Mouse (Mus musculus) kidney, postnatal 10 days (tissue): ENCODE results near the gene Gpsm1.
A peak's percentile ranks its signal among the peaks of the same experiment; 100 is the strongest.

ENCODE experiments used
- DNase-seq: peaks from one replicate; pipeline ENCODE4 v3.0.0; 2021; ENCODE audit warnings: mixed read lengths

Gene Gpsm1

DNA sequence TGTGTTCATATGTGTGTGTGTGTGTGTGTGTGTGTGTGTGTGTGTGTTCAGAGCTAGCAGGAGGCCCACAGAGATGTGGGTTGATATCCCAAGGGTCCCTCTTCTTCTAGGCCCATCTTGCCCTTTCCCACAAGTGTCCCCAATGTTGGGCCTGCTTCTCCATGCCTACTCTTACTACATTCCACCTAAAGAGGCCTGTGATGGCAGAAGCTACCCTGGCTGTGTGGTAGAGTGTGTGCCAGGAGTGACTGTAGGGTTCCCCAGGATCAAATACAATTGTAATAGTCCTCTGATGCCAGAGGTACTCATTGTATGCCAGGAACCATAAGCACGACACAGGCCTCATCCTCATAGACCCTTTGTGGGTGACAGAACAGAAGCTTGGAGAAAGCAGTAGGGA, 1.9 kb upstream of the Gpsm1 start:
- no peak for DNase-seq

DNA sequence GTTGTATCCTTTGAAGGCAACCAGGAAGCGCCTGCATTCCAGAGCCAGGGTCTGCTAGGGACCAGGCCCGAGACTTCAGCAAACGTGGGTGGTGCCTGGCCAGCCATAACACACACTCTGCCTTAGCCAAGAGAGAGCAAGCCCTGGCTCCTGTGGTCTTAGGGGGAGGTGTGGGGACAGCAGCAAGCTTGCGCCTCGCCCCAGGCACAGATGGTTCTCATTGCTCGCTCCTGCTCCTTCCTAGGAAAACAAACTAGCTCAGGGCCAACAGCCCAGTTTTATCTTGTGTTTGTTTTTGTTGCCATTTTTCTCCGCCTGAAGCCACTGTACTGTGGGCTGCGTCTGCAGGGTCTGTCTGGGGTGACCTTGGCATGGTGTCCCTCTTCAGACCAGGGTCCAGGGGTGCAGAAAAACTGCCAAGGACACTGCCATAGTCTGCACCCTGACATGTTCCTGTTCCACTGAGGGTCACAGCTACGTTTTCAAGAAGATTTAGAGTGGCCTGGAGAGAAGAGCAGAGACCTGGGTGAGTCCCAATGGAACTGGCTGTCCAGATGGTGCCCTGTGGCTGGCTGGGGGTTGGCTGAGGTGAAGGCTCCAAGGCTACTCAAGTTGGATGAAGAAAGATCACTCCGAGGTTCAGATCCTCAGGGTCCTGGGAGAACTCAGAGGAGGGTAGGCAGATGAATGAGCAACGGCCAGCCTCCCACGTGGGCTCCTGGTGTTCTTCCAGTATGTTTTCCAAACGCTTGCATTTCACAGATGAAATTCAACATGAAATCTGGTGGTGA, 839 bp upstream of the Gpsm1 start:
- DNase-seq: peak; percentile 78

DNA sequence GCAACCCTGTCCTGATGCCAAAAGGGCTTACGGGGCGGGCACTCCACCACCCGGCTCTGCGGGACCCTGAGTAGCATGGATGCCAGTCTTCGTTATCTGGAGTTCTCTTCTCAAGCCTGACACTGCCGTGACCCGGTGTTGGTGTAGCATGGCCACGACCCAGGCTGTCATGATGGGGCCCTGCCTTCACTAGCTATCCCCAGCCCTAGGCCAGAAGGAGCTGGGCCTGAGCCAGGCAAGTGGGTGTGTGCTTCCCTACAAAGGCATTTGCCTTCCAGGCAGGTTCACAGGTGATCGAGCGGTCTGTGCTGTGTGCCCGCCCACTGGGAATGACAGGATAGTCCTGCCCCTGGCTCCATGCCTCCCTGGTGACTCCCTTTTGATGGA, 603 bp downstream of the Gpsm1 start:
- DNase-seq: peak; percentile 77

DNA sequence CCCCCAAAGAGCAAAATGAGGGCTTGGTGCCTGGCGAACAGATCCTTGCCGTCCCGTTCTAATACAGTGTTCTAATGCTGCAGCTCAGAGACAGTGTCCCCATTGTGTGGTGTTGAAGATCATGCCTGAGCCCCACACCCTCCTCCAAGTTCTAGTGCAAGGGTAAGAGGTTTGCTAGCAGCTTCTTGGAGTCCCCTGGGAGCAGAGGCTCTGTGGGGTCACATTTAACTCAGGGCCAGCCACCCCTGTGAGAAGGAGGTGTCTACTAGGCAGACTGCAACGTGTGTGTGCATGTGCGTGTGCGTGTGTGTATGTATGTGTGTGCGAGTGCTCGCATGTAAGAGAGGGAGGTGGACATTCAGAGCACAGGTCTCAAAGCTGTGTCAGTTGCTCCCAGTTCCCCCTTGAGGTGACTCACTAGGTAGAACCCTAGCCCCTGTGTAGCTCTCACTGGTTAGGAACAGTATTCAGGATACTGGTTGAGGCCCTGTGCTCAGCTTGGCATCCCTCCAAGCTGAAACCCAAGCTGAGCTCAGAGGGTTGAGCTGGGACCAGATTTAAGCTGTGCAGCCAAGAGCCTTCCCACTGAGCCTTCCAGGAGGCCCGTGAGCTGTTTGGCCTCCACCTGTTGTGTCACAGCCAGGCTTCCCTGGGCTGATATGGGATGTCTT, 1.4 kb downstream of the Gpsm1 start:
- peak; percentile 60 for DNase-seq

DNA sequence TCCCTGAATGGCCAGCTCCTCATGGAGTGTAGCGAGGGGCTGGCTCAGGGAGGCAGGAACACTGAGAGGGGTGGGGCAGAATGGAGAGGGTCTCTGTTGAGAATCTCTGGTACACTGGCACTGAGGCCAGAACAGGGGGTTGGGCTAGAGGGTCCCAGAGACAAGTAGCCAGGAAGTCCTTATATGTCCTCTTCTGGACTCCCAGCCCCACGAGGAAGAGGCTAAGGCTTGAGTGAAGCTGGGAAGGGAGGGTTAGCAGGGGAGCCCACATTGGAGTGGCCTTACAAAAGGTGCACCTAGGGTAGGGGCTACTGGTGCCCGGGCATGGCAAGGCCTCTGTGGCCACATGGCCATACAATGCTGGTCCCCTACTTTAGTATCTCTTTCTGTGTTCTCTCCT, 2.1 kb downstream of the Gpsm1 start:
- no peak for DNase-seq

DNA sequence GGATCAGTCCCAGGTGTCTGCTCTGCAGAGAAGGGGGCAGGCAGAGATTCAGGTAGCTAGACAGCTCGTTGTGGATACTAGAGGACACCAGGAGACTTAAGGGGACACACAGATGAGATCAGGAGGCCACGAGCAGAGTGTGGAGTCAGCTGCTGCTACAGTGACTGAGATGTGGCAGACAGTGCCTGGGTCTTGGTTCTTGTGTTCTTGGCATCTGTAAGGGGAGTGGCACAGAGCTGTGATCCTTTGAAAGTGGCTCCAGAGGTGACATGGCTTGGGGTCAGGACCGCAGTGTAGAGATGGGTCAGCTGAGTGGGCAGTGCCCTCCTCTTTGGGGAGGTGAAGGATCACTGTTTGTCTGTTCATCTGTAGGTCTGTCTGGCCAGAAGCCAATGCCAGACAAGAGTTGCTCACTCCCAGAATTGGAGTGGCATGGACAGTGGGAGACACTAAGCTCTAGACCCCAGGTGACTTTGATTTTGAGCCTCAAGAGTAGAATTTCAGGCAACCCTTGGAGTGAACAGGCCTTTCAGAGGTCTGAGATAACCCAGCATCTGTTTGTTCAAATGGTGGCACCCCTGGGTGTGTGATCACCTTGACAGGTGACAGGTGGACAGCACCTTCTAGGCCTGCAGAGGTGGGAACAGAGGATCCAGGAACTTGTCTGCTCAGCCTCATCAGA, 2.8 kb downstream of the Gpsm1 start:
- no peak for DNase-seq

DNA sequence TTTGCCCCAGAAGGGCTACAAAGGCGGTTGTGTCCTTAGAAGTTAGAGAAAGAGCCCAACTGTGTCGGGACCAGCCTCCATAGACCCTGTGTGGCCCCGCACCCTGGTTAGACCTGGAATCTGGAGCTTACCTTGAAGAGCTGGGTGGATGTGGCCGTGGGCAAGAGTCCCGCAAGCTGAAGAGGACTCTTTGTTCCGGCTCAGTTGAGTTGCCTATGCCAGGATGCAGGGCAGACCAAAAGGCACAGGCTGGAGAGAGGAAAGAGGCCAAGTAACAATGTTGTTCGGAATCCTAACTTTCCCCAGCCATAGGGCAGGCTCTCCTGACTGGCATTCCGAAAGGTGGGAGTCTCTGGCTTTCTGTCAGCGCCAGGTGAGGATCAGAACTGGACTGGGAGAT, 3.8 kb downstream of the Gpsm1 start:
- no peak for DNase-seq

DNA sequence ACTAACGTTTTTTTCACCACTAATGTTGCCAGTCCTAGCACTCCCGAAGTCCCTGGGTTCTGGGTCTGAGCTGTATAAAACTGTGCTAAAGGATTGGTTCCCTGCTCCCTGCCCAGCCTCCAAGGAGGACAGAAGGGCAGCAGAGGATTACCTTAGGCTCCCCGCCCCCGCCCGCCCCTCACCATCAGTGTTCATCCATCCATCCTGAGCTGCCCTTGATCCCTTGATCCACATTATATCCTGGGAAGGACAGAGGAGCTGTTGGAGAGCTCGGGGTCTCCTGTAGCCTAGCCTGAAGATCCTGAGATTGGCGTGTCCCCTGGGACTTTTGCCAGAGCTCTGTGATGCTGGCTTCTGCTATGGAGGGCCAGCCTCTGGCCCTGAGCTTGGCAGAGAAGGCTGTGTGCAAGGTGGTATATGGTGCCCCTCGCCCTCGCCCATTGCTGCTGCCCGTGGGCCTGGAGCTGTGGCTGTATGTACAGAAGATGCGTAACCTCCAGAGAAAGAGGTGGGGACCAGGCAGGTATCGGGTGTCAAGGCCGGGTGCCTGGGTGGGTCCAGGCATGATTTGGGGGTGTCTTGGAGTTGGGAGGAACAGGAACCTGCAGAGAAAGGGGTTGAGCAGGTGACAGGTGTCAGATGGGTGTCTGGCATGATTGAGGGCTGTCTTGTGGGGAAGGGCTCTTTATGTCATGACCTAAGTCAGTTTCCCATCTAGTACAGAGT, 4.4 kb downstream of the Gpsm1 start:
- DNase-seq: no peak

DNA sequence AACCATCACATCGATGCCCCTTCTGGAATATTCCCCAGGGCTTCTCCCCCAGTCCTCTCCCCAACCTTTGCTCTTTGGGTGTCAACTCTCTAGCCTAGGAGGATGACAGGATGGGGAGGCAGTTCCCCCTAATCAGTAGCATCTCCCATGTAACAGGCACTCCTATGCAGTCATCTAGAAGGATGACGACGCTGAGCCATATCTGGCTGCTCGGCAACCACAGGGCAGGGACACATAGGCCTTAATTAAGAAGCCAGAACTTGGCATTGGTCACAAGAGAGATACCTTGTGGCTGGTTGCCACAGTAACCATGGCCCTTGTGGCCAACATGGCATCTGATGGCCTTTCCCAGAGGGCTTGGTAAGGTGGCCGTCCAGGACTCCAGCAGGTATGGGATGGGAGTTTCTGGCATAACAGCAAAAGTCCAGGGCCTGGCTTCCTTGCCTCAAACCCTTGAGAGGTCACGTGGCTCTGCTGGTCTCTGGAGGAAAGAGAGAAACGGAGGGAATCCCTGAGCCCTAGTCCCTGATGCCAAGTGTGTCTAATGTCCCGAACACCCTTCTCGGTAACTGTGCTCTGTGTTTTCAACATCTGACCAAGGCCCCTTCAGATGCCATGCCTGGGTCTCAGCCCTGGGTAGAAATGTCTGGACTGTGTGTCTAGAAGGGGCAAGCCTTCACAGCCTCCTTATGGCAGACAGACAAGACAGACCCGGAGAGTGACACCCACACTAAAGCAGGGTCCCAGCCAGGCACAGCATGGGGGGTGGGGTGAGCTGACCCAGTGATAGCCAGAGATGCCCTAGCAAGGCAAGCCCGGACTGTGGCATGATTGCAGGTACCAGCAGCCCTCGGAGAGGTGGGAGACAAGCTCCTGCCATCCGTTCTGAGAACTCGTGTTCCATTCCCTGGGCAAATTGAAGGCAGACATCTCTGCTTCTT, 5.2 kb downstream of the Gpsm1 start:
- DNase-seq: no peak

DNA sequence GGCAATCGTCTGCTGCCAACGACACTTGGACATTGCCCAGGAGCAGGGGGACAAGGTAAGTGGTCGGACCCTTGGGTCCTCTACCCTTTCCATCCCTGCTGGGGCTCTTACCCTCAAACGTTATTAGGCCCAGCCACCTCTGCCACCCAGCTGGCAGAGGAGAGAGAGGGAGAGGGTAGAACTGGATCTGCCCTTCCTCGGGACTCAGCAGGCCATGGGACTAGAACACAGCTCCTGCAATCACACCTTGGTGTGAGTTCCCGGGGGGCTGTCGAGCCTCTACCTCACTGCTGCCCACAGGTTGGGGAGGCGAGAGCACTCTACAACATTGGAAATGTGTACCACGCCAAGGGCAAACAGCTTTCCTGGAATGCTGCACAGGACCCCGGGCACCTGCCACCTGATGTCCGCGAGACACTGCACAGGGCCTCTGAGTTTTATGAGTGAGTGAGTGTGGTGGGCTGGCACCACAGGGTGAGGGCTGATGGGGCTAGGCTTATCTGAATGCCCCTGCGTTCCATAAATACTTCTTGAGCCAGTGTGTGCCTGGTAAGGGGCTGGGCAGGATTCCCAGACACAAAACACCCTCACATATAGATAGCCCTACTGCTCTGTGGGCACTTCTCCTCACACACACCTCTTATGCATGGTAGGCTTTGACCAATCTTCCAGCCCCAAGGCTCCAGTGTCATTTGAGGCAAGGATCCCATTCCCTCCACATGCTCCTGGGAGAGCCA, 8.4 kb downstream of the Gpsm1 start:
- DNase-seq: no peak

DNA sequence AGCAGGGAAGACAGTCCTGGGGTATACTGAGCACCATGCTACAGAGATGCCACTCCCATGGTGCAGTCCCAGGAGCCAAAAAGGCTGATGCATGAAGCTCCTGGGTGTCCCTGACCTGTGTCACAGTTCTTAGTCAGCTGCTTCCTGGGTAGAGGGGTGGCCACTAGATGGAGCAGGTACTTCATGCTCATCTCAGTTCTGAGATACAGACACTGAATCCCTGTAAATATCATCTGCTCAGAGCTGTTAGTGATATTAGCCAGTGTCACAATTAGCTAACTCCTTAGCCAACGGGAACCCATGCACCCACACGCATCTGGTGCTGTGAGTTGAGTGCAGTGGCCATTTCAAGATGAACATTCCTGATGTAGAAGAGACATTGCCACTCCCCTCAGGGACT, 9.6 kb downstream of the Gpsm1 start:
- DNase-seq: peak; percentile 66

DNA sequence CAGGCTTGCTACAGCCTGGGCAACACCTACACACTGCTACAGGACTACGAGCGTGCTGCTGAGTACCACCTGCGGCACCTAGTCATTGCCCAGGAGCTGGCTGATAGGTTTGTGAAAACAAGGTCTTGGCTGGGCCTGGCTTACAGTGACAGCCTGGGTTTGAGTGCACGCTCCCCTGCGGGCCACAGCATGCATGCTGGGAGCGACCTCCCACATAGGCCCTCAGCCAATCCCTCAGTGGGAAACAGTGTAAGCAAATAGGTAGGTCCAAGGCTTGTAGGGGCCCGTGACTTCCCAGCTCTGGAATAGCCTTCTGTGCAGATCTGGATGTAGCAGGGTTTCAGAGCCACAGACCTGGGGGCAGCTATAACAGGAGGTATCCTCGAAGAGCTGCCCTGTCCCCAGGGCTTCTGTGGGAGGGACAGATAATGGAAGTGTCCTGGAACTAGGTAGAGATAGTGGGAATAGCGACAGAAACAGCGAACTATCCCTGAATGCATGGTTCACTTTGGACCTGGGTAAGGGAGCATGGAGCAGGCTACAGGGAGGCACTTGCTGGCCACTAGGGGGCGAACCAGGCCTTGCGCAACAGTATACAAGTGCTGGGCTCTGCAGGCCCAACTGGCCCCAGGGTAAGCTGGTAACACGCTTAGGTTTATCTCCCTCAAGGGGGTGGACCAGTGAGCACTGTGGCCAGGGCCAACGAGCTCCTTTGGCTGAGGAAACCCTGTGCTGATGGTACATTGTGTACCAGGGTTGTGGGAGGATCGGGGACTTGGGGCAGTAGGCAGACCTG, 10.3 kb downstream of the Gpsm1 start:
- DNase-seq: peak; percentile 80

DNA sequence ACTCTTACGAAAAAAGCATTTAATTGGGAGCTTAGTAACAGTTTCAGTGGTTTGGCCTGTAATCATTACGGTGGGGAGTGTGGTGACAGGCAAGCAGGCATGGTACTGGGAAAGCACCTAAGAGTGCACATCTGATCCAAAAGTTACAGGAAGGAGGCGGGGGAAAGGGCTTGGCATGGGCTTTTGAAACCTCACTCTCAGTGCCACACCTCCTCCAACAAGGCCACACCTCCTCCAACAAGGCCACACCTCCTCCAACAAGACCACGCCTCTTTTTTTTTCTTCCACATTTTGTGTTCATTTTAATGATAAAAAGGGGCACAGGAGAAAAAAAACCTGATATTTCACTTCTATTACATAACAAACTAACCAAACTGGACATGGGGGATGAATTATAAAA, 12.5 kb downstream of the Gpsm1 start:
- DNase-seq: no peak

DNA sequence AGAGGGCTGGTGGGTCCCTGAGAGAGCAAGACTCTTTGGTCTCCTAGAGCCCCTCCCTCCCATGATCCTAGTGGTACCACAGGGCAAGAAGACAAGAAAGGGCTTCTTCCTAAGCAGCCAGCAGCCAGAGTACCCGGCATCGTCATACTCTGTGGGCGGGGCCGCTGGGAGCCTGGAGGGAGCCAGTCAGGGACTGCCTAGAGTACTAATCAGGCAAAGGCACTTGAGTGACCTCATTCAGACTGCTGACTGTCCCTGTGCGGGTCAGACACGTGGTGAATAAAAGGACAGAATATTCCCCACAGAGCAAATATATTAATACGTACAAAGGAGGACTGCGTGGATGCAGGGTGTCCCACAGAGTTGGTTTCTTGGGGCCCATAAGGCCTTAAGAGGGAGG, 14.1 kb downstream of the Gpsm1 start:
- no peak for DNase-seq

DNA sequence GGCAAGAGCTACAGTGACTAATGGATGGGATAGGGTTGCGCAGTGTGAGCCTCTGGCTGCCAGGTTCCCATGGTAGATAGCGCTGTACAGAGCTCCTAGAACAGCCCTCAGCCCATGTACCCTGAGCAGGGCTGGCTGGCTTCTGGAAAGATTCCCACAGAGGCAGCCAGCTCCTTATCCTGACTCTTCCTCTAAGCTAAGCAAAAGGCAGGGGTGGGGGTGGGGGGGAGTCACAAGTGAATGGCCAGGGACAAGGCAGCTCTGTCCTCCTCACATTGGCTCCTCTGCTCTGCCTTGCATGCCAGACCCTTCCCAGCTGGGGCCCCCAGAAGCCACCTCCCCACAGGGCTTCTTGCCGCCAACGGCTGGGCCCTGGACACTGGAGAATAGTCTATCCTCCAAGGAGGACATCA, 14.7 kb downstream of the Gpsm1 start:
- no peak for DNase-seq

DNA sequence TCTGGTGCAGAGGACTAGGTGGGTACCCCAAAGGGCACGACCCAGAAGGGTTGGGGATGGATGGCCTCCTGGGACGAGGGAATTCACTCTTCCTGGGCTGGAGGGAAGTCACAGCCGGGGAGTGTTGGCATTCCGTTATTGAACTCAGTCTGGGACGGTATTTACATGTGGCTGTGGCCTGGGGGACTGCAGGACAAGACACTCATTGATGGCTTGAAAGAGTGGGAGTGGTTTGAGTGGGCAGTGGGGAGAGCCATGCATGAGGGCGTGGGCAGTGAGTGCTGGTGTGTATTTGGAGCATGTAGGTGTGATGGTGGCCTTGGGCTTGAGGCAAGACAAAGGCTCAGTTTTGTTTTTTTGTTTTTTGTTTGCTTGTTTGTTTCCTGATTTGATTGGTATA, 15.4 kb downstream of the Gpsm1 start:
- DNase-seq: no peak

DNA sequence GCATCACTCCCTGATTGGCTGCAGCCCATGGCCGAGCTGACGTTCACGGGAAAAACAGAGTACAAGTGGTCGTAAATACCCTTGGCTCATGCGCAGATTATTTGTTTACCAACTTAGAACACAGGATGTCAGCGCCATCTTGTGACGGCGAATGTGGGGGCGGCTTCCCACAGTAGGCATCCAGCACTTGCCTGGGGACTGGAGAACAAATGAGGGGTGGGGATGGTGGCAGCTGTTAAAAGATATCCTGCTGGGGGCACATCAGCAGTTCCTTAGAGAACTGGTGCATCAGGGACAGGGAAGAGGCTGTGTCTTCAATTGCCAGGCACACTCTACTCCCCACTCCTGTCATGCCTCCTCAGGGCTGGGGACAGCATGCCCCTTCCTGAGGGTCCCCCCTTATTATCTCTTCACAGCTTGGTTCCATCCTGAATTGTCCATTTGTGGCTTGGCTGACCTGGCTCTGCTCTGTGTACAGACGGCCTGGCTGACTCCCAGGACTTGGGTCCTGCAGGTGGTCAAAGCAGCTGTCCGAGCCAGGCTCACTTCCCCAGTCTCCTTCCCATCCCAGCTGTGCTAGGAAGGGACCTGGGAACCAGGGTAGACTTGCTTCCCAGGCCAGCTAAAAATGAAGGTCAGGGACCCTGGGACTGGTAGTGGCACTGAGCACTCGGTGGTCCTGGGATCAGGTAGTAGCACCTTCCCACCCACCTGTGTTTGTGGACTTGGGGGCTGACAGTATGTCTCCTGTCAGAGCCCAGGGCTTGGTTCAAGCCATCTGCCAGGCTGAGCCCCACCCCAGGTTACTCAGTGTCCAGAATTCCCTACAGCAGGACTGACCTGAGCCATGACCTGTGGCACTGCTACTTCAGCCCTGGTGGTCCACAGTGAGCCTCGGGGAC, 23.2 kb downstream of the Gpsm1 start:
- no peak for DNase-seq

DNA sequence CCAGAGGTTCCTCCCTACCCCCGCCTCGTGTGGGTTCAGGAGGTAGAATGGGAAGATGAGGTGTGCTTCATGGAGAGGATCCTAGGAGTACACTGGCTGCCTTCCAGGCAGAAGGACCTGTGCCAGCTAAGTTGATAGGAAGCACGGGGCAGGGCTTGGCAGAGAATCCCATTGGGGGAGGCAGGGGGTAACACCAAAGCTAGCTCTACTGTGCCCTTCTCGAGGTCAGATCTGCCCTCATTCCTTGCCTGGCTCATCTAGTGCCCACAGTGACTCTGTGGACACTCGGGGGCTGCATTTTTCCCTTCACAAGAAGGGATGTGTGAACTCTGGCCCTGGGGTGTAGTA, 23.9 kb downstream of the Gpsm1 start:
- no peak for DNase-seq

DNA sequence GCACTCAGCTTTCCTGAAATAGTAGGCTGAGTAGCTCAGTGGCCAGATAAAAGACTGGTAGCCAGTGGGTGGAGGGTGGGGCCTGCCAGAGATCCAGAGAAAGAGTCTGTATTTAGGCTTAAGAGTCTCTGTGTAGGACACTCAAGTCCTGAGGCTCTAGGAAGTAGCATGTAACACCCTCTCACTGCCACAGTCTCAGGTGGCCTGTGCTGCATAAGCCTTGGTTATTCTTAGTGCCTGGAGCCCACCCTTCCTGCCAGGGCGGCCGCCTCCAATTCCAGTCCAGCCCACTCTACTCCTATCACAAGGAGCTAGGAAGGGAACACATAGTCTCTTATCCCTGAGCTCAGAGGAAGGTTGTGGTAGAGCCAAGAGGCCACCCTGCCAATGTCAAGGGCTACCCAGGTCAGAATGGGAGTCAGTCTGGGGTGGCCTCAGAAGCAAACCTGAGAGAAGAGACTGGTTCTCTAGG, 26.2 kb downstream of the Gpsm1 start:
- DNase-seq: no peak

DNA sequence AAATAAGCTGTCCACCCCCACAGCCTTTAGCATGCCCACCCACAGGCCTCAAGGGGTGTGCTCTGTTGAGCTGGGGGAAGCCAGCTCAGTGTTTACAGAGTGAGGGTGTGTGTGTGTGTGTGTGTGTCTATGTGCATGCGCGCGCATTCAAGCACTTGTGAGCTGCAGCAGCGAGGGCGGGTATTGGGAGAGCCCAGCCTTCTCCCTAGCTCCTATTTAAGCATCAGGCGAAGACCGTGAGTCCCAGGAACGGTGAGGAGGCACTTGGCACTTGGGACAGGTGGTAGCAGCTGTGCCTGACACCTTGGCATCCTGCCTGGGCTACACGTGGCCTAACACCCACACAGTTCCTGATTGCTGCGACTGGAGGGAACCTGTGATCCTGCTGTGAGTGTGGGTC, 26.7 kb downstream of the Gpsm1 start:
- peak; percentile 80 for DNase-seq
